Mouse (Mus musculus) c-Kit-negative CD71-positive TER-119-positive erythroid progenitor cells, embryonic 14.5 days (primary cell): ENCODE results near the gene Usp21.

Source experiments
- DNase-seq: peaks from one replicate; pipeline ENCODE4 v3.0.0-alpha.2; 2013; ENCODE audit warnings: low read depth, low spot score

Usp21 gene

DNA sequence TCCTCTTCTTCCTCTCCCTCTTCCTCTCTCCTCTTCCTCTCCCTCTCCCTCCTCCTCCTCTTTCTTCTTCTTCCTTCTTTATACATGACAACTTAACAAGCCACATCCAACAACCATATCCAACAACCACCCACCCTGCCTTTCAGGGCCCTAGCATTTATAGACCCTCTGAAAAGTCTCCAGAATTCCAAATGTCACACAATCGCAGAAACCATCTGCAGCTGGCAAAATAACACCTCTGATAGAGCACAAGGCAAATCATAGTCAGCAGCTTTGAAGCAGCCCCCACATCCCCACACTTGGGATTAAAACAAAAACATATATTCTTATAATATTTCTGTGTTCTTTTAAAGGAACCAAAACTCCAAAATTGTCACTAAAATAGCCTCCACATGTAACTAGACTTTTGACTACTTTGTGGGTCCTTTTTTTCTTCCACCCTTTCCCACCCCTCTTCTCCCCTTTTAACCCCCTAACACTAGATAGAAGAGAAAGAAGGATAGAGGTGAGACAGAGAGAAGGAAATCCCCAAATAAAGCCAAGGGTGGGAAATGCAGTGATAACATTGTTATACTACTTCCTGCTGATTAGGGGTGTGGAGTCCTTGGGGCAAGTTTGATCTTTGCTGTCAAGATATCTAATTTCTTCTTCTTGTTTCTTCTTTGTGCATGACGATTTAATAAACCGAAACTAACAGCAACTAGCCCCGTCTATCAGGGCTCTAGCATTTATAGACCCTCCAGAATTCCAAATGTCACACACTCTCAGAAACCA, 21.6 kb downstream of the Usp21 start:
- DNase-seq, result no peak

DNA sequence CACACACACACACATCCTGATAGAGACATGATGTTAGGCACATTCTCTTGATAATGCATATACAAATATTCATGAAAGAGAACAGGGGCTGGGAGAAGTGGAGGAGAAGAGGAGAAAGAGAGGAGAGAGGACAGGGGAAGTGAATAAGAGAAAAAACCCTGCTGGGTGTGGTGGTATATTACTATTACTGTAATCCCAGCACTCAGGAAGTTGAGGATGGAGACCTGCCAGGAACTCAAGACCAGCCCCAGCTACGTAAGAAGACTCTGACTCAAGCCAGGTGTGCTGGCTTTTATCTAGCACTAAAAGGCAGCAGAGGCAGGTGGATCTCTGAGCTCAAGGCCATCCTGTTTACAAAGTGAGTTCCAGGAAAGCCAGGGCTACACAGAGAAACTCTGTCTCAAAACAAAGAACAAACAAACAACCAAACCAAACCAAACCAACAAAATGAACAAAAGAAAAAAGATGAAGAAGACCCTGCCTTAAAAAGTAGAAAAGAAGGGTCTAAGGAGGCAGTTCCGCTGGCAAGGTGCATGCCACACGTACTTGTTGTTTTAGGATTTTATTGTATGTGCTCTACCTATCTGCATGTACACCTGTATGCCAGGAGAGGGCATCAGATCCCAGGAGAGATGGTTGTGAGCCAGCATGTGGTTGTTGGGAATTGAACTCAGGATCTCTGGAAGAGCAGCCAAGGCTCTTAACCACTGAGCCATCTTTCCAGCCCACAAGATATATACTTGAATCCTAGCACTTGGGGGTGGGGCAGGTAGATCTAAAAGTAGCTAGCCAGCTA, 23.9 kb downstream of the Usp21 start:
- no peak for DNase-seq

DNA sequence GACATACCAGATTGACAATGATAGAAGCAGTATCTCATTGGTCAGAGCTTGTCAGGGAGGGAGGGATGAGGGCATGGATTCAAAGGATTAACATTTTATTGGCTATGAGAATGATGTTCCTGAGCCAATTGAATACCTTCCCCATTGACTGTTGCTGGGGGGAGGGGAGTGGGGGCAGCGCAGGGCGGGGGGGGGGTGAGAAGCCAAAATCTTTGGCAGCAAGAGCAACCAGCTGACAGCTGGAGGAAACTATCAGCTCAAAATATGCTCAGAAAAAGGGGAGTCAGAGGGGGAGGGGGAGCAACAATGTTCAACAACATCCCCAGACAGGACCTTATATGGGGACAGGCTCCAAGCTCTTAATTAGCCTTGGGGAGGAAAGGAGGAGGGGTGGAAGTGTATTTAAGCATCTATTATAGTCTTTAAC, 24.6 kb downstream of the Usp21 start:
- no peak for DNase-seq

DNA sequence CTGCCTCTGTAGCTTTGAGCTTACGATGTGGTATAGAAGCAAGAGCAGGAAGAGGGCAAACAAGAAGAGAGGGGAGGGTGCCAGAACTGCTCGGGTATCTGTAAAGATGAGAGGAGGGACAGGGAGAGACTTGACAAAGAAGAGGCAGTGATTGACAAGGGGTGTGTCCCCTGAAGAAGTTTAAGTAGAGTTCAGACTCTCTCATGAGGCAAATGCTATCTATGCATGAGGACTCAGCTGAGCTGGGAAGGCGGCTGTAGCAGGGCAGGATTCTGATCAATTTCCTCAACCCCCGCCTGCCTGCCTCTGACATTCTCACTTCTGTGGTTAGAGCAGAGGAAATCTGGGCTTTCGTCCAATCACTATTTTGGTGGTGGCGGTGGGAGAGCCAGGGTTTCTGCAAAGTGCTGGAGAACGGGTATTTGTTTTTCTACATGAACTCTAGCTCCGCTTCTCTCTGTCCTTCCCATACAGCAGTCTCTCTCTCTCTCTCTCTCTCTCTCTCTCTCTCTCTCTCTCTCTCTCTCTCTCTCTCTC, 25.1 kb downstream of the Usp21 start:
- no peak for DNase-seq

DNA sequence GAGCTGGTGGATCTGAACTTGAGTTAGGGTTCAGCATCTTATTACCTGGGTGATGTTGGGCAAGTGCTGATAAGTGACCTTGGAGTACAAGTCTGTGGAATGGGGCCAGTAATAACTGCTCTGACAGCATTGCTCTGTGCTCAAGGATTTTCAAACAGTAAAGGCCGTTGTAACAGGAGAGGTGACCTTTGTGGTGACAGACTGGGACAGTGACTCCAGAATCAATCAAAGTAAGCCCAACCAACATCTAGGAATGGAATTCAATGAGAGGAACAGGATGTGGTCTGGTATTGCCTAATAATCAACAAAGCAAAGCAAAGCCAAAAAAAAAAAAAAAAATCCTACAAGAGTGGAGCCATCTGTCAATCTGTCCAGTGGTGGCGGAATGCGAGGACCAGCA, 27.5 kb downstream of the Usp21 start:
- DNase-seq, result no peak

DNA sequence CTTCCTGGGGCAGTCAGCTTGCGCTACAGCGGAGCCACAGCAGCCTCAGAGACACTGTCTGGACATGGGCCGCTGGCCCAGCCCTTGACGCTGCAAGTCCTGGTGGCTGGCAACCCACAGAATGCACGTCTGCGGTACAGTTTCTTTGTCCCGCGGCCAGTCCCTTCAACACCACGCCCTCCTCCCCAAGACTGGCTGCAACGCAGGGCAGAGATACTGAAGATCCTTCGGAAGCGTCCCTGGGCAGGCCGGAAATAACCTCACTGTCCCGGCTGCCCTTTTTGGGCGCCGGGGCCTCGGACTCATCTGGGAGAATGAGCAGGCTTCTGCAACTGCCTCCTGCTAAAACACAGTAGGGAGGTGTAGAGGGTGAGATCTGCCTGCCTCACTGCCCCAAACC, 28.9 kb downstream of the Usp21 start:
- DNase-seq, result no peak

DNA sequence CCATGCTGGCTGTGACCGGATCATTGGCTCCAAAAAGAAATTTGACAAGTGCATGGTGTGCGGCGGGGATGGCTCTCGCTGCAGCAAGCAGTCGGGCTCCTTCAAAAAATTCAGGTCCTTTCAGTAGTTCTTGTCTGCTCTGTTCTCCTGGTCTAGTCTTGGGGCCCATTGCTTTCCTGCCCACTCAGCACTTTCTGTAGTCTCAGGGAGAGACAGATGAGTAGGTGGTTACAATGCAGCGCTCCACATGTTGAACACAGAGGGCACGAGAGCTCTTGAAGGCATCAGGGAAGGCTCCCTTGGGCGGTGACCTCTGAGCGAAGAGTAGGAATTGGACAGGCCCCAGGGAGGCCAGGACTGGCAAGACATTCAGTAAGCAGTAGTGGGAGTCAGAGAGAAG, 30.0 kb downstream of the Usp21 start:
- DNase-seq, result no peak

DNA sequence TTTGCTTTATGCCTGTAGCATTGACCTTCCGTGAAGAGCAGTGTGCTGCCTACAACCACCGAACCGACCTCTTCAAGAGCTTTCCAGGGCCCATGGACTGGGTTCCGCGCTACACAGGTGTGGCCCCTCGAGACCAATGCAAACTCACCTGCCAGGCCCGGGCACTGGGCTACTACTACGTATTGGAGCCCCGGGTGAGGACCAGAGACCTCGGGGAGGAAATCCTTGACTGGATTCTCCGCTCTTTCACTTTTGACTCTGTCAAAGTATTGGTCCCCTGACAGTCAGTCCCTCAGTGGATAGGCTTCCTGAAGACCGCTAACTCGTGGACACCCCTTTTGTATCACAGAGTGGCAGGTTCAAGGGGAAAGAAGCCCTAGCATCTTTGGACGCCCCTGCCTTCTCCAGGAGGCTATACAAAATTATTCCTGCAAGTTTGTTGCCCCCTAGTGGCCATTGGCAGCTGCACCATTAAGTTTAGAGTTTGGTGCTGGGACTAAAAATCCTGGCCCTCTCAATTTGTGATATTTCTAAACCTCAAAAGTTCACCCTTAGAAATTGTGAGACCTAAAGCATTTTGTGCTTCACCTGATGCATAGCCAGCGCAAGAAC, 30.7 kb downstream of the Usp21 start:
- DNase-seq, result peak; percentile 60

DNA sequence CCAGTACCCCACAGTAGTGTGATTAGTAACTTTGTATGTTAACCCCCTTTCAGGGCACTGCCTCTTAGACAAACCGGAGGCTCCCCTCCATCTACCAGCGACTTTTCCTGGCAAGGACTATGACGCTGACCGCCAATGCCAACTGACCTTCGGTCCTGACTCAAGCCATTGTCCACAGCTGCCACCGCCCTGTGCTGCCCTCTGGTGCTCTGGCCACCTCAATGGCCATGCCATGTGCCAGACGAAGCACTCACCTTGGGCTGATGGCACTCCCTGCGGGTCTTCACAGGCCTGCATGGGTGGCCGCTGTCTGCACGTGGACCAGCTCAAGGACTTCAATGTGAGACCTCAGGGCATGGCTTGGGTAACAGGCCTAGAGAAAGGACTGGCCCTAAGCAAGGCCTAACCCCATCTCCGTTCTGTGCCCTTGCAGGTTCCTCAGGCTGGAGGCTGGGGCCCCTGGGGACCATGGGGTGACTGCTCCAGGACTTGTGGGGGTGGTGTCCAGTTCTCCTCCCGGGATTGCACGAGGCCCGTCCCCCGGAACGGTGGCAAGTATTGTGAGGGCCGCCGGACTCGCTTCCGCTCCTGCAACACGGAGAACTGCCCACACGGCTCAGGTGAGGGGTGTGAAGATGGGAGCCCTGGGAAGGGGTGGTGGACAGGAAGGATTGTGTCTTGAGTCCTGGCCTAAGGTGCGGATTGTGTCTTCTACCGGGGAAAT, 31.5 kb downstream of the Usp21 start:
- DNase-seq, result no peak

DNA sequence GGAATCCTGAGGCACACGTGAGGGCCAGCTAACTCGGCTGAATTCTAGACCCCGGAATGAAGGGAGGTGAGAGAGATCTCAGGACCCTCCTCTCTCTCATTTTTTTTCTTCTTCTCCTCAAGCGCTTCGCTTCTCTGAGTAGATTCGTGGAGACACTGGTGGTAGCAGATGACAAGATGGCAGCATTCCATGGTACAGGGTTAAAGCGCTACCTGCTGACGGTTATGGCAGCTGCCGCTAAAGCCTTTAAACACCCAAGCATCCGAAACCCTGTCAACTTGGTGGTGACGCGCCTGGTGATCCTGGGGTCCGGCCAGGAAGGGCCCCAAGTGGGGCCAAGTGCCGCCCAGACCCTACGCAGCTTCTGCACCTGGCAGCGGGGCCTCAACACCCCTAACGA, 35.4 kb downstream of the Usp21 start:
- DNase-seq, result no peak

DNA sequence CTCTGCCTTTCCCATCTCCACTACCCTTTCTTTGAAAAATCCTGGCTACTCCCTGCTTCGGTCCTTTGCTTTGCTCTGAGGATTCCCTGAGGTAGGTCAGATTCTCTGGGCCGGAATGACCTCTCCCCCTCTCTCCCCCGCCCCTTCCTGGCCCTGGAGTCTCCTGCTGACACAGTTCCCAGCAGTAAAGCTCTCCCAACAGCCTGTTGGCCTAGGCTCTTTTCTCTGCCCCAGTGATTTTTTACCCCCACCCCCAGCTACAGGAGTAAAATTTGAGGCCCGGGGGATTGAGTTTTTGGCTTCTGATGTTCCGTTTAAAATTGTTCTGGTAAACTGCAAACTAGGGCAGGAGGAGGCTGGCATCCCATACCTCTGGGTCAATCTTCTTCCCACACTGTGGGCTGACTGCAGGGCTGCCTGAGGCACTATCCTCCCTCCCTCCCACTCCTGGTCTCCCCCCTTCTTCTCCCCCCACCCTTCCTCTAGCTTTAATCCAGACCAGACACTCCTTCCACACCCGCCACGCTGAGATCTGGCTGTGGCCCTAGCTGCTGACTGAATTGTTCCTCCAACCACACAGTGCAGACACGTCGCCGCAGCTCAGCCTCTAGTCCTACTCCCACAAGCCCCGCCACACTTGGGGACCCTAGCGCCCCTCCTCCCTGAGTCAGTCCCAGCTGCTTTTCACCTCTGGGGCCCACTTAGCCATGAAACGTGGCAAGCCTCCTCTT, 36.0 kb downstream of the Usp21 start:
- DNase-seq, result no peak

DNA sequence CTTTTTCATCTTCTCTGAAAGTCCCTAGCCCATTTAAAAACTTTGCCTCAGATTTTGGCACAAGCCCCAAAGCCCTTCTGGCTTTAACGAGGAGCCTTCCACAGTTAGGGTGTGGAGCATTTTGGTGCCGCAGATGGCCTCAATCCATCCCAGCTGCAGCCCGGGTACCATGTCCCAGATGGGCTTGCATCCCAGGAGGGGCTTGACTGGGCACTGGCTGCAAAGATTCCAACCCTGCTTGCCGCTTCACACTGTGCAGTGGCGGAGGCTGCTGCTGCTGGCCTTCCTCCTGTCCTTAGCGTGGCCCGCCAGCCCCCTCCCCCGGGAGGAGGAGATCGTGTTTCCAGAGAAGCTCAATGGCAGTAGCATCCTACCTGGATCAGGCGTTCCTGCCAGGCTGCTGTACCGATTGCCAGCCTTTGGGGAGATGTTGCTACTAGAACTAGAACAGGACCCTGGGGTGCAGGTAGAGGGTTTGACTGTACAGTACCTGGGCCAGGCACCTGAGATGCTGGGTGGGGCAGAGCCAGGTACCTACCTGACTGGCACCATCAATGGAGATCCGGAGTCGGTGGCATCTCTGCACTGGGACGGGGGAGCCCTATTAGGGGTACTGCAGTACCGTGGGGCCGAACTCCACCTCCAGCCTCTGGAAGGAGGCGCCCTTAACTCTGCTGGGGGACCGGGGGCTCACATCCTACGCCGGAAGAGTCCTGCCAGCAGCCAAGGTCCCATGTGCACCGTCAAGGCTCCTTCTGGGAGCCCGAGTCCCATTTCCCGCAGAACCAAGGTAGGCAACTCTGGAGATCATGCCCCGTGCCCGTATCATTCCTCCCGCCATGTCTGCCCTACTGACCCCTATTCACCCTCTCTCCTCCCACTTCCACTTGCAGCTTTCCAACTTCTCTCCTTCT, 36.9 kb downstream of the Usp21 start, which contains the start of gene Ndufs2:
Gene Ndufs2, minus strand, starts transcription at position 709 of the 914 bp plus-strand sequence.
- DNase-seq, result no peak

DNA sequence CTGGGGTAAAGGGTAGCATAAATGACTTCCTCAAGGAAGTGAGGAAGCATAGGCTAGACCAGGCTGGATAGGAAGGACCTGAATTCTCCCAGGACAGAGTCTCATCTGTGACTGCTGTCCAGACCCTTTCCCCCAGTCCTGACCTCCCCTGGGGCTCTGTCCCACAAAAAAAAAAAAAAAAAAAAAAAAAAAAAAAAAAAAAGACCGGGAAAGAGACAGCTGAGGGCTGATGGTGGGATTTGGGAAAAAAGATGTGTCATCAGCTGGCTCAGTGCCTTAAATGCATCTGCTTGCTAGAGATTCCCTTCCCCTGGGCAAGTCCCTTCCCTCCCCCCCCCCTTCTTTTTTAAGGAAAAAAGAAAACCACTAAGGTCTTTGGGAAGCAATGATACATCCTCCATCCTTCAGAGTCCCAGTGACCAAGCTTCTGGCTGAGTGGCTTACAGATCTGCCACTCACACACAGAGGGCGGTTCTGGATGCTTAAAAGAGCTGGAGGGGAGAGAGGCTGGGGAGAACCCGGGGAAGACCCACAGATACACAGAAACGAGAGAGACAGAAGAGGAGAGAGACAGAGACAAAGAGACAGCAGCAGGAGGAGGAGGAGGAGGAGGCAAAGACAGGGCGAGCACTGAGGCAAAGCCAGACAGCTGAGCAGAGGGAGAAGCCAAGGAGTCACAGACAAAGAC, 37.7 kb downstream of the Usp21 start, which contains the start of gene Adamts4:
Gene Adamts4, plus strand, starts transcription at position 509 of the 688 bp plus-strand sequence.
- DNase-seq, result no peak

DNA sequence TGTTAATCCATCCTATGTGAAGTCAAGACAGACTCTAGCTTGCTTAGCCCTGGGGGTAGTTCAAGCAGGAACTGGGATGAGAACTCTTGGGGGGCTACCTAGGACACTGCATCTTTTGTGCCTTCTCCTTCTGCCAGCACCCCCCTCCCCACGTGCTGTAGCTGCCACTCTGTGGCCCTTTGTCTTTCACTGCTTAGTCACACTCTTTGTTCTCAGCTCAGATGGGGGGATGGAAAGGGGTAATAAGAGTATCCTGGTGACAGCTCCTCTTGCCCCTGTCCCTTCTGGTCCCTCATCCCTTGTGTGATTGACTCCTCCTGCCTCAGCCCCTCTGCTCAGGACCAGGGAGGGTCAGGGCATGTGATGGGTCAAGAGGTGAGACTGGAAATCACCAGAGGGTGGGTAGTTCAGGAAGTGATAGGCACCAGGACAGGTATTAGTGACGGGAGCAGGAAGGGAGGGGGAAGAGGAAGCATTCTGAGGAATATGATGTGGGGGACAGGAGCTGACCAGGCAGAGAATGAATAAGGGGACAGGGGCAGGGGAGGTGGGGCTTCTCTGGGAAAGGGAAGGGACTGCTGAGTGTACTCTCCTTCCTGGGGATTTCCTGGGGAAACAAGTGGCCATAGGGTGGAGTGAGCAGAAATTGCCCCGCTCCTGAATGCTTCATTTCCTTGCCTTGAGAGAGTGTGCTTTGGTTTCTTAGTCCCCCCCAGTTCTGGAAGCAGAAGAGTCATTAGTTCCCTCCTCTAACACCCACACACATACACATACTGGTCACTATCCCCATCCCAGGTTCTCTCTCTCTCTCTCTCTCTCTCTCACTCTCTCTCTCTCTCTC, 39.2 kb downstream of the Usp21 start:
- DNase-seq, result no peak

DNA sequence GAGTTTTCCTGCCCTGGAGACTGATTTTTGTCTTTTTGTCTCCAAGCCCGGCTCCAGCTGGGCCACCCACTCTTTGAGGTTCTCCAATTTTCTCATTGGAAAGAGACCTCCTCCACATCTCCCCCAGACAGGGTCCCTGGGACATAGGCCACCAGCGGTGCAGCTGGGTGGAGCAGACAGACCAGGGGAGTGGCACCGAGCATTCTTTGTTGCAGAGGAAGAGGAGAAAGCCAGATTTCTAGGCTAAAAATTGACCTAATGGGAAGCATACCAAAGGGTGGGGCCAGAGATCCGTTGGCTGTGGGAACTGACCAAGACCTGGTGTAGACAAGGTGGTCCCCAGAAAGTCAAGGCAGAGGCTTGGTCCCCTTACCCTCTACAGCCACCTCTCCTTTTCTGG, 39.9 kb downstream of the Usp21 start:
- DNase-seq, result no peak

DNA sequence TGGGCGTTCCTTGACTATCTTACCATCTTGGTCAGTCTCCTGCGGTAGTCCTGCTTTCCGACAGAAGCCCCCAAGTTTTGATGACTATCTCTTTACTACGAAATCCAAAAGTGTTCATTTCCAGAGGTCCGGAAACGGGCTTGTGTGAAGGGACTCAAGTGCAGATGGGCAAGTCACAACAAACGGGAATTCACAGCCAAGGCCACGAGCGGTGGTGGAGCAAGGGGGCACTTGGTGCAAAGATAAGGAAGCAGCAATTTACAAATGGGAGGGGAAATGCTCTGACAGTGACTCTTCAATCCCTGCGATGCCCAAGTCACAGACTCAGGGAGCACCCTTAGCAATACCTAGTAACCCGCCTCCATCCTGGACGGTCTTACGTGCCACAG, 40.3 kb downstream of the Usp21 start:
- no peak for DNase-seq

DNA sequence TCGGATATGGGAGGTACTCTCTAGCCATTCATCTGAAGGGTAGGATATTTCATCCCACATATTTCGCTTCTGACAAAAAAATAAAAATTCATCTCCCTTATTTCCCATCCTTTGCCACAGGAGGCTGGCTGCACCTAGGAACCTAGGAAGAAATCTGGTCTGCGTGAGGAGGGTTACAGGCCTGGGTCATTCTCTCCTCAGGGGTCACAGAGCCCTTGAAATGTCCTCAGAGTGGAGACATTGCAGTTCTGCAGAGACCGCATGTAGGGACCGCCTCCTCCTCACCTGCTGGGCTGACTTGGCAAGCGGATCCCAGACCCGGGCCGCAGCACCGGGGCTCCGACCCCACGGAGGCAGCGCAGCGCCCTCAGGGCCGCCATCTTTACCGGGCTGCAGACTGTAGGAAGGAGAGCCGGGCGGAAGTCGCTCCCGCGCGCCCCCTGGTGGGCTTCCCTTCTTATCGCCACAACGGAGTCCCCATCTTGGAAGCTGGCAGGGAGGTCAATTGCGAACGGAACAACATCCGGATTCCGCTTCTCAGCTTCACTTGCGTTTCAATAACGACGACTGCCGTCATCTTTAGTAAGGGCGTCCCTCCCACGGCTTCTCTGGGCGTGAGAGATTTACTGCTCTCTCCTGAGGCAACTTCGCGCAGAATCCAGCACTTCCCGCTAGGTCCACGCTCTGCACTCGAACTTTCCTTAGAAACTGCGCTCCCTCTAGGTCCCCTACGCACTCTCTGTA, 40.9 kb downstream of the Usp21 start:
- peak; percentile 97 for DNase-seq

DNA sequence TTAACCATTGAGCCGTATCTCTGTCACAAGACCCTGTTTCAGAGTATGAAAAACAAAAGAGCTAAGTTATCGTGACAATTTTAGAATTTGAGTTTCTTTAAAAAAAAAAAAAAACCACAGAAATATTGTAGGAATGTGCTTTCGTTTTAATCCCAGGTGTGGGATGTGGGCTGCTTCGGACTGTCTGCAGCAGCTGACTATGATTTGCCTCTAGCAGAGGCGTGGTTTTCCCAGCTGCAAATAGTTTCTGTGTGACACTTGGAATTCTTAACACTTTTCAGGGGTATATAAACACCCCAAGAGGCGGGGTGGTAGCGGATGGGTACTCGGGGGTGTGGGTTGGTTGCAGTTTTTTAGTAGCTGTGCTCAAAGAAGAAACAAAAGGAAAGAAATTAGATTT, 42.4 kb downstream of the Usp21 start:
- no peak for DNase-seq
